Mouse (Mus musculus) large intestine, adult 2 months (tissue): ENCODE measurements around the gene Tle4. TPM values are rescaled to one million over a fixed set of nuclear protein-coding genes. Genes with fewer than 3 reads are reported as not detected.

Experiments
- DNase-seq: peaks from one replicate; pipeline ENCODE4 v3.0.0-alpha.2; 2012; ENCODE audit warnings: low read depth, low spot score
- WGBS: fragments of 180-500 bp; shearing (Covaris S2); methylation state at CpG from one replicate; pipeline ENCODE4 v1.1.7; 2018; 5-methylcytosine and 5-hydroxymethylcytosine counted together
- polyA plus RNA-seq: library from polyadenylated mRNA; depleted of rRNA; stranded (reverse); fragments of >200 nt; gene quantifications from 2 replicates; pipeline ENCODE4 v1.2.3, GENCODE M21; 2012

Tle4 gene
- polyA plus RNA-seq, 1 experiment, result 17.4 TPM

GRCm38 (mm10) chr19:14424016-14424964 lies 173.6 kb downstream of the Tle4 start:
- 47% methylated on average over 12 of the region's 12 CpGs for WGBS
- no peak for DNase-seq

GRCm38 (mm10) chr19:14421691-14422090 lies 176.2 kb downstream of the Tle4 start:
- 88% methylated on average over 5 of the region's 5 CpGs for WGBS

GRCm38 (mm10) chr19:14419886-14420285 lies 178.0 kb downstream of the Tle4 start:
- DNase-seq, result no peak
- 71% methylated on average over 5 of the region's 5 CpGs for WGBS

More at GRCm38 (mm10) chr19:14421691-14422090, 176.2 kb downstream of the Tle4 start:
- no peak for DNase-seq

- 74% methylated on average over 5 of the region's 5 CpGs for WGBS
- no peak for DNase-seq
These were observed 181.0 kb downstream of the Tle4 start for GRCm38 (mm10) chr19:14416845-14417244.

- WGBS, result 82% methylated on average over 6 of the region's 6 CpGs
- no peak for DNase-seq
These were observed 181.9 kb downstream of the Tle4 start for GRCm38 (mm10) chr19:14415996-14416395.

- WGBS, result 48% methylated on average over 4 of the region's 4 CpGs
- no peak for DNase-seq
These were observed 182.9 kb downstream of the Tle4 start for GRCm38 (mm10) chr19:14414957-14415356.

- WGBS, result 69% methylated on average over 10 of the region's 10 CpGs
- DNase-seq, result no peak
These were observed 191.2 kb downstream of the Tle4 start for GRCm38 (mm10) chr19:14406603-14407002.
